Mouse (Mus musculus): ENCODE data around the gene Slc4a8. TPM values are rescaled to one million over a fixed set of nuclear protein-coding genes. Genes with fewer than 3 reads are reported as not detected.

The Slc4a8 gene
- polyA plus RNA-seq, 1 experiment from 2014 or later = 2.2 TPM

DNA sequence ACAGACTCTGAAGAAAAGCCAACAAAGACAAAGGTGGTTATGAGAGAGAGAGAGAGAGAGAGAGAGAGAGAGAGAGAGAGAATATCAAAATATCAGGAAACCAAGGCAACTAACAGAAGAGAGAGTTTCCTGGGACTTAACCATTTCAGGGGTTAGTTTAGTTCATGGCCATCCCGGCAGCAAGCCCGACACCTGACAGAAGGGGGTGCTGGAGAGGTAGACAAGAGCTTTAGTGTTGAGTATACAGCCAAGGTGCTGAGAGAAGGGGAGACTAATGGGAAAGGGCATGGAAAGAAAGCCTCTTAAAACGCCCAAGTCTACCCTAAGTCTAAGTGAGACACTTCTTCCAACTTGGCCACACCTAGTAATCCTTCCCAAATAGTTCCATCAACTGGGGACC is 104.0 kb downstream of the Slc4a8 start:
- Histone ChIP-seq H3K36me3 (no peaks in the 10 kb centered on the region), H3K27me3 (ENCODE audit: insufficient read depth, poor library complexity, severe bottlenecking) (peaks cover 38% of the 10 kb centered on the region)
- 41% methylated on average over 3 of the region's 3 CpGs for WGBS

DNA sequence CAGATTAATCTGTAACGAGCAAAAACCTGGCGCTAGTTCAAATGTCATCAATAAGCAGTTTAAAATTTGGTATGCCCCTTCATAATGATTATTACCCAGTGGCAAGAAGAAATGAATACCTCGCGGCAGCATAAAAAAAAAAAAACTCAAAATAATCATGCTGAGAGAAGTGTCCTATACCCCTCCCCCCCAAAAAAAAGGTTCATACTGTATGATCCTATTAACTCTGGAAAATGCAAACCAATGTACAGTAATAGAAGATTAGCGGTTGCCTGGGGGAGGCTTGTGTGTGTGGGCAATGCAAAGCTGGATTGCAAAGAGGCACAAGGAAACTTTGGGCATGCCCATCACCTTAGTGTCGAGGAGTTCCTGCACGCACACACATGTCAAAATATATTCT is 108.0 kb downstream of the Slc4a8 start, which contains the start of gene Scn8a:
Gene Scn8a, plus strand, starts transcription at position 301 of the 400 bp plus-strand sequence.
- no peaks in the 10 kb centered on the region for H3K36me3 ChIP-seq
- 73% methylated on average over 7 of the region's 7 CpGs for WGBS
- no peak for DNase-seq (ENCODE audit: low spot score)
- no peak within 1 kb of the TSS for H3K27ac ChIP-seq
- peaks cover 61% of the 10 kb centered on the region for H3K27me3 ChIP-seq (ENCODE audit: insufficient read depth, poor library complexity, severe bottlenecking)
- peaks cover 17% of the 10 kb centered on the region for H3K4me1 ChIP-seq
- peak within 1 kb of the TSS; percentile 79 for H3K4me3 ChIP-seq
- H3K9me3 ChIP-seq = no peaks in the 10 kb centered on the region

More for the DNA sequence above, 104.0 kb downstream of the Slc4a8 start:
- no peak for DNase-seq (ENCODE audit: low spot score)
- Histone ChIP-seq H3K4me3 (no peak overlapping the region), H3K9me3 (no peaks in the 10 kb centered on the region), H3K27ac (no peak overlapping the region), H3K4me1 (peaks cover 6% of the 10 kb centered on the region; the same call in 1 of the 2 replicates)

DNA sequence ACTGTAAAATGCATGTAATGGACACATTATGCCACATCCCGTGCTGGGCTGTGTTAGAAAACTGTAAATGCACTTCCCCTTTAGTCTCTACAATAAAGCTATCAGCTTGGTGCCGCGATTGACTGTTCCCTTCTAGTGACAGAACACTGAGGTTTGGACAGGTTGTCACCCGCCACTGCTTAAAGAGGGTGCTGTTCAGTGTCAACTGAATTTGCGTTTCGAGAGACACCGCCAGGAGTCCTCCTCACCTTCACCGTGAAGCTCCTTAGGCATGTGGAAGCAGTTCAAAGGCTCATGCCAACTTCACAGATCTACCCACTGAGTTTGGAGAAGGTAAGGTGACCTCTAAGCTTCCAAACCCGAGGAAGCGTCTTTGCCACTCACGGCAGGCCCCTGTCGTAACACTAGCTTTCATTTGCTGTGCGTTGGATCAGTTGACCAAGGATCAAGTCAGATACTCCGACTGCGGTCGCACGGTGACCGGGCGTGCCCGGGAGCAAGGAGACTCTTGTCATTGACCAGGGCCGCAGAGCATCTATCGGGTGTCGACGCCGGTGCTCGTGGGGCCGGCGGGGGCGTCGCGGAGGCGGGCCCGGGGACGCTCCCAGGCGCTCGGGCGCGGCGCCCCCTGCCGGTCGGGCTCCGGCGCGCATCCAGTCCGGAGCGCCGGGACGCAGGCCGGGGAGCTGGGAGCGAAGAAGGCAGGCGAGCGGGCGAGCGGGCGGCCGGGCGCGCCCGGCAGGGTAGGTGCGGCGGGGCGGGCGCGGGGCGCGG is 108.6 kb downstream of the Slc4a8 start:
- Histone ChIP-seq H3K27me3 (ENCODE audit: insufficient read depth, poor library complexity, severe bottlenecking) (peaks cover 67% of the 10 kb centered on the region), H3K9me3 (no peaks in the 10 kb centered on the region), H3K4me1 (peaks cover 17% of the 10 kb centered on the region), H3K4me3 (peak overlapping the region; percentile 79), H3K27ac (no peak overlapping the region), H3K36me3 (no peaks in the 10 kb centered on the region)
- WGBS = 4% methylated on average over 60 of the region's 66 CpGs
- DNase-seq (ENCODE audit: low spot score) = no peak

DNA sequence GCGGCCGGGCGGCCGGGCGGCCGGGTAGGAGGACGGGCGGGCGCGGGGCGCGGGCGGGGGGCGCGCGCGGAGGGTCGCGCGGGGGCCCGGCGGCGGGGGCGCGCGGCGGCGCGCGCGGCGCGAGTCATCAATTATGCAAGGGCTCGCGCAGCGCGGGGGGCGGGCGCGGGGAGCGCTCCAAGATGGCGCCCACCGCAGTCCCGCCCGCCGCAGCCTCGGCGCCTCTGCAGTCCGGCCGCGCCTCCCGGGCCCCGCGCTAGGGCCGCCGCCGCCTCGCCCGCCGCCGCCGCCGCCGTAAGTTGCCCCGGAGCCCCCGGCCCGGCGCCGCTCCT is 109.2 kb downstream of the Slc4a8 start:
- WGBS = 9% methylated on average over 65 of the region's 69 CpGs
- peaks cover 72% of the 10 kb centered on the region for H3K27me3 ChIP-seq (ENCODE audit: insufficient read depth, poor library complexity, severe bottlenecking)
- DNase-seq (ENCODE audit: low spot score) = no peak
- peaks cover 17% of the 10 kb centered on the region for H3K4me1 ChIP-seq
- H3K4me3 ChIP-seq = peak overlapping the region; percentile 79
- H3K27ac ChIP-seq = peak overlapping the region; percentile 47; the same call in 1 of the 2 replicates
- no peaks in the 10 kb centered on the region for H3K36me3 ChIP-seq
- no peaks in the 10 kb centered on the region for H3K9me3 ChIP-seq

DNA sequence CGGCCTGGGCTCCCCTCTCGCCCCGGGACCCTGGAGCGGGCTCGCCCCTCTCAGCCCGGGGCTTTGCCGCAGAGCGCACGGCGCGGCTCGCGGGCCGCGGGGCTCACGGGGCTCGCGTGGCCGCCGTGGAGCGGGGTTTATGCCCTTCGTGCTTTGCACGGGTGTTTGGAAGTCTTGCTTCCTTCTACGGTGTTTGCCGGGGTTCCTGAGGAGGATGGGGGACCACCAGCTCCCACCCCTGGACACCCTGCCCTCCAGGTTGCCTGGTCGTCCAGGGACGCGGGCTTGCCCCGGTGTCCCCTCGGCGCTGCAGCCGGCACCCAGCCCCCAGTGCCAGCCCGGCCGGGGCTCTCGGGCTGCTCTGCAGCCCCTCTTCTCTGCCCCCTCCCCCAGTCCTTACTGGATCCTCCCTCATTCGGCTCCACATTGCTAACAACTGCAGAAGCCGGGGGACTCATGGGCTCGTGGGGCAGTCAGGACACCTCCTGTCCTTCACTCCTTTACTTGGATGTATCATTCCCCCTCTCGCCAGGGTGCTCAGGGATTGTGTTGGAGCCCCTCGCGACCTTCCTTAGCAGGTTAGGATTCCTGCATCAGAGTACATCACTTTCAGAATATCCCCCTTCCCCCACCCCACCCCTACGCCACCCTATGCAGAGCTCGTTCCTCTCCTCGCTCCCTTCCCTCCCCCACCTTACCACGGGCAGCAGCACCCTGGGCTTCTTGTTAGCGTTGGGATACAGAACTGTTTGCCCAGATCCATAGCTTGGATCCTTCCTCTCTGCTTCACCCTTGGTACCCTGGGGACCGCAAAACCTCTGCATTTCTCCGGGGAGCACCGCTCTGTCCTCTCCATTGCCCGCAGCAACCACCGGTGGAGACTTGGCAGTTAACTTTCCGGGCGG is 109.8 kb downstream of the Slc4a8 start:
- Histone ChIP-seq H3K27me3 (ENCODE audit: insufficient read depth, poor library complexity, severe bottlenecking) (peaks cover 74% of the 10 kb centered on the region), H3K27ac (peak overlapping the region; percentile 47), H3K9me3 (no peaks in the 10 kb centered on the region), H3K4me3 (peak overlapping the region; percentile 79), H3K36me3 (no peaks in the 10 kb centered on the region), H3K4me1 (peaks cover 17% of the 10 kb centered on the region)
- under 1% methylated on average over 53 of the region's 53 CpGs for WGBS
- no peak for DNase-seq (ENCODE audit: low spot score)

DNA sequence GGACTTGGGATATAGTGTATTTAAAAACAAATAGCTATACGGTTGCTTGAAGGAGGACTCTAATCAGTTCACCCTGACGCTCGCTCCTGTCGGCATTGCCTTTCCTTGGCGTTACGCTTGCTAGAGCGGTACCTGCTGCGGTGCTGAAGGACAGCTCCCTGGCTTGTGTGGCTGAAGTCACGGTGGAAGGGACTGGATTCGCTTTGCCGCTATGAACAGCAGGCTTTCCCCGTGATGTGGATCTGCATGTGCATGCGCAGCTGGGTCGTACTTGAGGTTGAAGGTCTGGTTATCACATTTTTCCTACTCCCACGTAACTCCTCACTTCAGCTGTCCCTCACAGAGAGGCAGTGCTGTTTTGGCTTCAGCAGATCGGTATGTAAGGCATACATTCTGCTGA is 111.6 kb downstream of the Slc4a8 start:
- no peaks in the 10 kb centered on the region for H3K9me3 ChIP-seq
- DNase-seq (ENCODE audit: low spot score) = peak; percentile 91
- no peaks in the 10 kb centered on the region for H3K36me3 ChIP-seq
- no peak overlapping the region for H3K4me3 ChIP-seq
- H3K27me3 ChIP-seq (ENCODE audit: insufficient read depth, poor library complexity, severe bottlenecking) = peaks cover 81% of the 10 kb centered on the region
- peaks cover 17% of the 10 kb centered on the region for H3K4me1 ChIP-seq
- 3% methylated on average over 16 of the region's 16 CpGs for WGBS
- H3K27ac ChIP-seq = no peak overlapping the region

Other genes with a start within 250 kb of the Slc4a8 start
- 22.4 TPM in 2 replicates for gene Tfcp2, start 209.7 kb upstream of the Slc4a8 start, polyA plus RNA-seq (2016; fragmentation: Nextera tagmentation; extraction: Ambion mirVana)
- gene Pou6f1, start 161.8 kb upstream of the Slc4a8 start, polyA plus RNA-seq (2016; fragmentation: Nextera tagmentation; extraction: Ambion mirVana) = 2.0 and 2.1 TPM in 2 replicates
- gene Dazap2, start 146.4 kb upstream of the Slc4a8 start, polyA plus RNA-seq (2016; fragmentation: Nextera tagmentation; extraction: Ambion mirVana) = 209 and 212 TPM in 2 replicates
- 16.2 and 16.9 TPM in 2 replicates for gene Smagp, start 124.8 kb upstream of the Slc4a8 start, polyA plus RNA-seq (2016; fragmentation: Nextera tagmentation; extraction: Ambion mirVana)
- gene Bin2, start 92.2 kb upstream of the Slc4a8 start, polyA plus RNA-seq (2016; fragmentation: Nextera tagmentation; extraction: Ambion mirVana) = 4.3 and 10.3 TPM in 2 replicates
- gene Cela1, start 73.8 kb upstream of the Slc4a8 start, polyA plus RNA-seq (2016; fragmentation: Nextera tagmentation; extraction: Ambion mirVana) = 1.5 and 2.4 TPM in 2 replicates
- 0.18 and 0.20 TPM in 2 replicates for gene Galnt6, start 32.4 kb upstream of the Slc4a8 start, polyA plus RNA-seq (2016; fragmentation: Nextera tagmentation; extraction: Ambion mirVana)
- gene Scn8a, start 108.1 kb downstream of the Slc4a8 start, polyA plus RNA-seq (2016; fragmentation: Nextera tagmentation; extraction: Ambion mirVana) = 0.70 and 2.0 TPM in 2 replicates

Data from heart, embryonic 10.5 days (tissue).